Mouse (Mus musculus): Measurements from ENCODE around the gene Slc6a9. TPM values are rescaled to one million over a fixed set of nuclear protein-coding genes. Genes with fewer than 3 reads are reported as not detected.

Gene Slc6a9
- polyA plus RNA-seq, 1 experiment = not detected

- 94% methylated on average over 10 of the region's 10 CpGs for WGBS
- Histone ChIP-seq H3K4me3 (ENCODE audit: insufficient read depth, low read depth, low read length) (no peak overlapping the region), H3K27ac (ENCODE audit: insufficient read depth, low read depth, low read length) (no peak overlapping the region), H3K4me1 (ENCODE audit: control insufficient read depth, insufficient read depth, low read length) (peaks cover 8% of the 10 kb centered on the region; the same call in 1 of the 2 replicates)
- TF ChIP-seq CTCF (IDR thresholded peaks at IDR 0.05; ENCODE audit: insufficient read depth, low read depth, low read length) (no peak), POLR2A (IDR thresholded peaks at IDR 0.05; ENCODE audit: insufficient read depth, low read depth, low read length) (no peak)
Measured at GRCm38 (mm10) chr4:117818032-117818431, 16.3 kb upstream of the Slc6a9 start.

DNA sequence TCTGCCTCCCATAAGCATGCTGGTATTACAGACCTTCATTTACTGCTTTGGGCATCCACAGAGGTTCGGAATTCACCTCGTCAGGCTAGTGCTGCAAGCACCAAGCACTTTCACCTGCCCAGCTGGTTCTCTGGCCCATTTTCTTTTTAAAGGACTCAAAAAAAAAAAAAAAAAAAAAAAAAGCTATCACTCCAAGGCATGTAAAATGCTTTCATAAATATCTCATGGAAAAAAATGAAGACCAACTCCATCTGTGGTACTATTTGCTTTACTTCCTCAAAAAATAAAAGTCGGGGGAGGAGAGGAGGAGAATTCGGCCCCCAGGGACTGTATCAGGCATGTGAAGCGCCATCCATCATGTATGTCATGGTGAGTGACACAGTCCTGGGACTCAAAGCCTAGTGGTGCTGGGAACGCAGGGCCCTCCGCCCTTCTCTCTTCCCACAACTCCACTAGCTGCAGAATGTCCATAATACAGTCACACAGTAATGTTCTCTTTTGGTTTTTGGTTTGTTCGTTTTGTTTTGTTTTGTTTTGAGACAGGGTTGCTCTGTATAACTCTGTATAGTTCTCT is 5.6 kb upstream of the Slc6a9 start:
- WGBS = 83% methylated on average over 8 of the region's 8 CpGs
- TF ChIP-seq CTCF (IDR thresholded peaks at IDR 0.05; ENCODE audit: insufficient read depth, low read depth, low read length) (no peak), POLR2A (IDR thresholded peaks at IDR 0.05; ENCODE audit: insufficient read depth, low read depth, low read length) (no peak)
- H3K27ac ChIP-seq (ENCODE audit: insufficient read depth, low read depth, low read length) = no peak overlapping the region
- peaks cover 7% of the 10 kb centered on the region for H3K4me1 ChIP-seq (ENCODE audit: control insufficient read depth, insufficient read depth, low read length)
- no peak overlapping the region for H3K4me3 ChIP-seq (ENCODE audit: insufficient read depth, low read depth, low read length)

GRCm38 (mm10) chr4:117829260-117830123 is 4.8 kb upstream of the Slc6a9 start:
- Histone ChIP-seq H3K27ac (ENCODE audit: insufficient read depth, low read depth, low read length) (no peak overlapping the region), H3K4me3 (ENCODE audit: insufficient read depth, low read depth, low read length) (no peak overlapping the region), H3K4me1 (ENCODE audit: control insufficient read depth, insufficient read depth, low read length) (peaks cover 7% of the 10 kb centered on the region)
- 11% methylated on average over 12 of the region's 12 CpGs for WGBS
- TF ChIP-seq CTCF (IDR thresholded peaks at IDR 0.05; ENCODE audit: insufficient read depth, low read depth, low read length) (peak; percentile 76), POLR2A (IDR thresholded peaks at IDR 0.05; ENCODE audit: insufficient read depth, low read depth, low read length) (no peak)

GRCm38 (mm10) chr4:117830124-117830551 is 4.2 kb upstream of the Slc6a9 start:
- 24% methylated on average over 5 of the region's 5 CpGs for WGBS
- no peak overlapping the region for H3K4me3 ChIP-seq (ENCODE audit: insufficient read depth, low read depth, low read length)
- H3K27ac ChIP-seq (ENCODE audit: insufficient read depth, low read depth, low read length) = no peak overlapping the region
- TF ChIP-seq CTCF (IDR thresholded peaks at IDR 0.05; ENCODE audit: insufficient read depth, low read depth, low read length) = no peak
- TF ChIP-seq POLR2A (IDR thresholded peaks at IDR 0.05; ENCODE audit: insufficient read depth, low read depth, low read length) = no peak
- peaks cover 9% of the 10 kb centered on the region for H3K4me1 ChIP-seq (ENCODE audit: control insufficient read depth, insufficient read depth, low read length)

DNA sequence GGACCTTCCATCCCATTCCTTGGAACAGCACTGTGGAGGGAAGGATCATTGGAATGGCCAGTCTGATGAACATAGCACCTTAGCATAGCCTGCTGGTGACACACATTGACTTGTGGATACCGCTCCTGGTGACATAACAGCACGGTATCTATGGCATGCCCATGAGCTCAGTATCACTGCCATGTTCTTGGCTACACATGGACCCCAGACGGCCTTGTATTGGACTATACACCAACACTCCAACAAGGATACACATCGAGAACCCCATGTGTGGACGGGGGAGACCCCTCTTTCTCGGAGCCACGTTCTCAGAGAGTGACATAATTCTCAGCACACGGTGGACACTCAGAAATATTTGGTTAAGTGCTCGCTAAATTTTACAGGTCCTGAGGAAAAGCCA is 3.5 kb upstream of the Slc6a9 start:
- Histone ChIP-seq H3K27ac (ENCODE audit: insufficient read depth, low read depth, low read length) (no peak overlapping the region), H3K4me1 (ENCODE audit: control insufficient read depth, insufficient read depth, low read length) (peaks cover 9% of the 10 kb centered on the region), H3K4me3 (ENCODE audit: insufficient read depth, low read depth, low read length) (no peak overlapping the region)
- 95% methylated on average over 9 of the region's 9 CpGs for WGBS
- no peak for TF ChIP-seq CTCF (IDR thresholded peaks at IDR 0.05; ENCODE audit: insufficient read depth, low read depth, low read length)
- no peak for TF ChIP-seq POLR2A (IDR thresholded peaks at IDR 0.05; ENCODE audit: insufficient read depth, low read depth, low read length)

- WGBS = 91% methylated on average over 2 of the region's 2 CpGs
- TF ChIP-seq CTCF (IDR thresholded peaks at IDR 0.05; ENCODE audit: insufficient read depth, low read depth, low read length) = no peak
- no peak for TF ChIP-seq POLR2A (IDR thresholded peaks at IDR 0.05; ENCODE audit: insufficient read depth, low read depth, low read length)
- no peak overlapping the region for H3K27ac ChIP-seq (ENCODE audit: insufficient read depth, low read depth, low read length)
- peaks cover 9% of the 10 kb centered on the region for H3K4me1 ChIP-seq (ENCODE audit: control insufficient read depth, insufficient read depth, low read length)
- no peak overlapping the region for H3K4me3 ChIP-seq (ENCODE audit: insufficient read depth, low read depth, low read length)
Measured at GRCm38 (mm10) chr4:117831499-117831898, 2.8 kb upstream of the Slc6a9 start.

DNA sequence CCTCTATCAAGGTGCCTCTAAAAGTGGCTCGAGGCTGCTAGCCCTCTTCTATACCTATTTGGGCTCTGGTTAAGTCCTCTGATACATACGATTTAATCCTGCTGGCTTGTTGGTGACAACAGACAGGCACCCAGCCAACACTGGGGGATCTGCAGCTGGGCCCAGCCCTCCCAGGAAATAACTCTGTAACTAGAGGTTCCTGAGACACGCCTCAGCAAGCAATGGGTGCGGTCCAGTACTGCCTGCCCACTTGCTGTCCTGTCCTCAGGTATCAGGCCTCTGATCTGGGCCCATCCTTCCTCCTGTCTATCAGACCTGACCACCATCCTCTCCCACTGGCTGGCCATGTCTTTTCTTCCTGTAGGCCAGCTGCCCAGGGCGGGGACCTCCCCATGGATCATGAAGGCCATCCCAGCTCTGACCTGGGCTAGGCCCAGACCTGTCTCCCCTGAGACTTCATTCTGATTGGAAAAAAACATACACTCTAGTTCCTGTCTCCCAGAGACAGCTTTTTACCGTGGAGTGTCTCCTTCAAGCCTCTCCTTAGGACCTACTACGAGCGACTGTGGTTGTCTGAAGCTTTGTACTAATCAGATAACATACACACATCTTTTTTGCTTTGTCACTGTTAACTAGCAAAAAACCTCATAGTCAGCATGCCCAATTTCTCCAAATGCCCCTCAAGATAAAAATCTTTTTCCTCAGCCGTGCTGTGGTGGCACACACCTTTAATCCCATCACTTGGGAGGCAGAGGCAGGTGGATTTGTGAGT is 2.2 kb upstream of the Slc6a9 start:
- Histone ChIP-seq H3K27ac (ENCODE audit: insufficient read depth, low read depth, low read length) (no peak overlapping the region), H3K4me1 (ENCODE audit: control insufficient read depth, insufficient read depth, low read length) (peaks cover 9% of the 10 kb centered on the region), H3K4me3 (ENCODE audit: insufficient read depth, low read depth, low read length) (no peak overlapping the region)
- no peak for TF ChIP-seq CTCF (IDR thresholded peaks at IDR 0.05; ENCODE audit: insufficient read depth, low read depth, low read length)
- 77% methylated on average over 9 of the region's 9 CpGs for WGBS

DNA sequence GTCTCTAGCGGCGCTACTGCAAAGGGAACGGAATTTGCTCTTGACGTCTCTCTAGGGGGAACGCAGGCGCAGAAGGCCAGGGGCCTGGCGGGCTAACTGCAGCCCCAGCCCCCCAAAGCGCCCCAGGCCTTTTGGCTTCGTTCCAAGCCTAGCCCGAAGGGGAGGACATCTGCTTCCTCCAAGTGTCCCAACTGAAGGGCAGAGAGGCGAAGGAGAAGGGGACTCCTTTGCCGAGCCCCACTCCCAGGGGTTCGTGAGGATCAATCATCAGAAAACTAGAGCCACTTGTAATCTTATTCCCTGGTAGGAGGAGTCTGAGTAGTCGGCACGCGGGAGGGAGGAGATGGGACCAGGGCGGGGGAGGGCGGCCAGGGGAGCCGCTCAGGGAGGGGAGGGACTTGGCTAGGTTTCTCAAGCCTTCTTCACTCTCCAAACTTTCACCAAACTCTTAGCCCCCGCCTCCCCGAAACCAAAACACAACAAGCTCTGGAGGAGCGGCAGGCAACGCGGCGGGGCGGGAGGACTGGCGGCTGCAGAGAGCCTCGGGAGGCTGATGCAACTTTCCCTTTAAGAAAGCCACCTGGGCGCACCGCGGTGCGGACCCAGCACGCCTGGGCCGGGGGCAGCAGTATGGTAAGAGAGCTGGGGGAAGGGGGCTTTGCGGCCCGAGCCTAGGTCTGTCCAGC is 682 bp downstream of the Slc6a9 start:
- TF ChIP-seq POLR2A (IDR thresholded peaks at IDR 0.05; ENCODE audit: insufficient read depth, low read depth, low read length) (no peak), CTCF (IDR thresholded peaks at IDR 0.05; ENCODE audit: insufficient read depth, low read depth, low read length) (no peak)
- Histone ChIP-seq H3K4me1 (ENCODE audit: control insufficient read depth, insufficient read depth, low read length) (peaks cover 5% of the 10 kb centered on the region), H3K4me3 (ENCODE audit: insufficient read depth, low read depth, low read length) (peak overlapping the region; percentile 60), H3K27ac (ENCODE audit: insufficient read depth, low read depth, low read length) (peak overlapping the region; percentile 59)
- WGBS = 2% methylated on average over 36 of the region's 36 CpGs

Data from olfactory bulb, adult 2 months (tissue).